Mouse (Mus musculus): ENCODE results near the gene Ube3c.
"Not testable (repeated sequence)": the region's sequence is repeated elsewhere in the genome, so short reads cannot be mapped to it uniquely, and the experiment has no call there.

GRCm38 (mm10) chr5:29574286-29574685, 5.2 kb downstream of the Ube3c start:
- TF ChIP-seq POLR2A (IDR thresholded peaks at IDR 0.05; ENCODE audit: low read depth, low read length); CTCF (IDR thresholded peaks at IDR 0.05; ENCODE audit: extremely low read depth, insufficient read length, insufficient replicate concordance, low read depth, low read length): not testable (repeated sequence)

Measured in small intestine, adult 2 months (tissue).